ENCODE assay signal across 8 mouse cellular contexts in the genomic region with DNA sequence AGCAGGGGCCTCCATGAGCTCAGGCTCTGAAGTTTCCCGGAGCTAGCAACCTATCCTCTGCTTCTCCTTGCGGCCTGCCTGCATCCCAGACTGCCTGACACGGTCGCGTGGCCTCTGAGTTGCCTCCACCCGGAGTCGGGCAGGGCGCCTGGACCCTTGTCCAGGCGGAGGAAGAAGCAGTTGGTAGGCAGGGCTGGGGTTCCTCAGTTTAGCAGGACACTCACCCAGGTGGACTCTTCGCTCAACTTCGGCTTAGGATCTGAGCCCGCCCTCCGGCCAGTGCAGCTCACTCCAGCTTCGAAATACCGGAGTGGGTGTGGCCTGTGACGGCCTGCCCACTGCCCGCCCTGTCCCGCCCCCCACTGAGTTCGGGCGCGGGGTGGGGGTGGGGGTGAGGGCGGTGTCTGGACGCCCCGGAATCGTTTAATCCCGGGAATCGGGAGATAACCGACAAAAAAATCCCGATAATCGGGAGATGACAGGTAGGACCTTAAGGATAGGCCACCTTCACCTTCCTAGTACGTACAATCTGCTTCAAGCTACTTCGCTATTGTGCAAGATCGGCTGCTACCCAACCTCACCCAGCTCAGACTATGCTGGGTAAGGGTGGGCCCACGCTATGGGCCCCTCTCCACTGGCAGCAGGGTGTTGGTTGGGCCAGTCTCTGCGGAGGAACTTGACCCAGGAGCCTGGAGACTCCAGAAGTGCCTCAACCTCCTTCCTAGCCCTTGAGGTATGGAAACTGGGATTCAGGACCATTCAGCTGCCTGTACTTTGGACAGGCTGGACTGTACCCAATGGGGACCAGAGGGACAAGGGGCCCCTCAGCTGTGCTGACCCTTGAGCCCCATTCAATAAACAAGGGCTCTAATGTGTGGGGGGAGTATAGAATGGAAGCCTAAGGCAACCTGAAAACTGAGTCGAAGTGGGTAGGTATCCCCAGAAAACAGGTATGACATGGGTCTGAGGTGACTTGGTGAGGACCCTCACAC. TPM values are rescaled to one million over a fixed set of nuclear protein-coding genes. Genes with fewer than 3 reads are reported as not detected.
DNase-seq lines count a peak whose midpoint lies in the region; ATAC-seq and TF ChIP-seq lines count a peak whose summit lies in the region.

Gene Tcirg1, minus strand, starts transcription at position 339 of the 992 bp plus-strand sequence.

- 4% methylated on average over 36 of the region's 36 CpGs for WGBS in forebrain, embryonic 13.5 days
- 3% methylated on average over 36 of the region's 36 CpGs for WGBS in large intestine, adult 2 months
- WGBS in lung, embryonic 14.5 days, result 3% methylated on average over 36 of the region's 36 CpGs

- H3K9ac ChIP-seq in CH12.LX (ENCODE audit: insufficient read depth, low read depth), result peak within 1 kb of the TSS; percentile 71
- H3K9ac ChIP-seq in forebrain, embryonic 13.5 days, result peak within 1 kb of the TSS; percentile 63
- H3K9ac ChIP-seq in lung, embryonic 14.5 days, result peak within 1 kb of the TSS; percentile 72

- H3K27ac ChIP-seq in CH12.LX (ENCODE audit: insufficient read depth, low read depth), result peak within 1 kb of the TSS; percentile 13; the same call in 1 of the 2 replicates
- peak within 1 kb of the TSS; percentile 99 for H3K27ac ChIP-seq in bone marrow macrophage, adult 2 months (ENCODE audit: insufficient read depth, low read depth, low read length)
- H3K27ac ChIP-seq in forebrain, embryonic 13.5 days, result no peak within 1 kb of the TSS
- H3K27ac ChIP-seq in lung, embryonic 14.5 days (ENCODE audit: low read depth), result peak within 1 kb of the TSS; percentile 92; the same call in 1 of the 2 replicates

- H3K36me3 ChIP-seq in CH12.LX (replicated peaks in 1 of 2; ENCODE audit: control insufficient read depth in 1 of 2, insufficient read depth in 1 of 2, low read length in 1 of 2), result peaks cover 54 to 69% of the 10 kb centered on the region in 2 experiments
- H3K36me3 ChIP-seq in forebrain, embryonic 13.5 days (ENCODE audit: poor library complexity, severe bottlenecking), result peaks cover 40% of the 10 kb centered on the region
- H3K36me3 ChIP-seq in lung, embryonic 14.5 days (ENCODE audit: insufficient read depth), result peaks cover 61% of the 10 kb centered on the region

- no peak for TF ChIP-seq RAD21 in CH12.LX (IDR thresholded peaks at IDR 0.05; ENCODE audit: low read depth, low read length)

- H3K4me1 ChIP-seq in CH12.LX (ENCODE audit: control insufficient read depth in 1 of 2, insufficient read depth in 2 of 2), result peaks cover 10 to 53% of the 10 kb centered on the region in 2 experiments
- peaks cover 59% of the 10 kb centered on the region for H3K4me1 ChIP-seq in bone marrow macrophage, adult 2 months (ENCODE audit: control insufficient read depth, insufficient read depth, low read length)
- peaks cover 24% of the 10 kb centered on the region for H3K4me1 ChIP-seq in forebrain, embryonic 13.5 days
- H3K4me1 ChIP-seq in lung, embryonic 14.5 days (ENCODE audit: insufficient read depth), result peaks cover 25% of the 10 kb centered on the region

- no peaks in the 10 kb centered on the region for H3K27me3 ChIP-seq in CH12.LX (replicated peaks)
- no peaks in the 10 kb centered on the region for H3K27me3 ChIP-seq in forebrain, embryonic 13.5 days
- no peaks in the 10 kb centered on the region for H3K27me3 ChIP-seq in lung, embryonic 14.5 days (ENCODE audit: insufficient read depth, low read length)

- in situ Hi-C loops in CH12.LX (cut with MboI; ENCODE audit: low pct_ligation_motif_present, low pct_unique_long_range_greater_than_20kb, low sequenced_read_pairs), result loop anchor here (5.0 kb wide), 1 partner anchor 35 kb away; no protein-coding TSS in a partner anchor

- intact Hi-C loops in heart, postnatal 14 days (cut with DNase I), result no loop called here

- no peak for TF ChIP-seq EP300 in CH12.LX (IDR thresholded peaks at IDR 0.05; ENCODE audit: low read length)

- TF ChIP-seq CTCF in CH12.LX (conservative IDR thresholded peaks at IDR 0.05 in 1 of 2, IDR thresholded peaks at IDR 0.05 in 1 of 2; ENCODE audit: low read depth in 2 of 2, low read length in 2 of 2), result no peak
- TF ChIP-seq CTCF in bone marrow macrophage, adult 2 months (IDR thresholded peaks at IDR 0.05; ENCODE audit: low read depth, low read length), result no peak
- no peak for TF ChIP-seq CTCF in lung, embryonic 14.5 days (IDR thresholded peaks at IDR 0.05; ENCODE audit: low read depth)

- H3K4me3 ChIP-seq in CH12.LX (replicated peaks in 1 of 3; ENCODE audit: low read depth in 2 of 3, low read length in 2 of 3, poor library complexity in 1 of 3), result peak within 1 kb of the TSS; percentile 75 to 92 (median 90)
- peak within 1 kb of the TSS; percentile 94 for H3K4me3 ChIP-seq in bone marrow macrophage, adult 2 months (ENCODE audit: insufficient read depth, low read length)
- H3K4me3 ChIP-seq in forebrain, embryonic 13.5 days, result peak within 1 kb of the TSS; percentile 44
- H3K4me3 ChIP-seq in lung, embryonic 14.5 days (ENCODE audit: low read depth, low read length), result peak within 1 kb of the TSS; percentile 55

- TF ChIP-seq POLR2A in CH12.LX (IDR thresholded peaks at IDR 0.05; ENCODE audit: low read depth, low read length), result peak; percentile 74
- TF ChIP-seq POLR2A in bone marrow macrophage, adult 2 months (IDR thresholded peaks at IDR 0.05; ENCODE audit: borderline replicate concordance, low read depth, low read length), result no peak

- no peaks in the 10 kb centered on the region for H3K9me3 ChIP-seq in CH12.LX (replicated peaks; ENCODE audit: low read length)
- H3K9me3 ChIP-seq in forebrain, embryonic 13.5 days (replicated peaks), result no peaks in the 10 kb centered on the region
- H3K9me3 ChIP-seq in lung, embryonic 14.5 days (ENCODE audit: low read depth, low read length), result no peaks in the 10 kb centered on the region

- peak within 1 kb of the TSS; percentile 84 for H3K4me2 ChIP-seq in CH12.LX (ENCODE audit: insufficient read depth, low read depth, poor library complexity, severe bottlenecking)
- H3K4me2 ChIP-seq in forebrain, embryonic 13.5 days, result peak within 1 kb of the TSS; percentile 69
- peak within 1 kb of the TSS; percentile 92 for H3K4me2 ChIP-seq in lung, embryonic 14.5 days

- ATAC-seq in forebrain, embryonic 13.5 days, result peak; percentile 59; the same call in 1 of the 2 replicates
- ATAC-seq in lung, embryonic 14.5 days (ENCODE audit: insufficient read depth), result peak; percentile 88
- peak; percentile 57 for ATAC-seq in neutrophil, adult 5-6 weeks (ENCODE audit: extremely low read depth, insufficient number of reproducible peaks, low FRiP score, poor library complexity, severe bottlenecking)

- dilution Hi-C loops in CH12.LX (cut with MboI; ENCODE audit: extremely low pct_ligation_motif_present, extremely low pct_unique_long_range_greater_than_20kb, low sequenced_read_pairs), result no loop called here

- DNase-seq in CH12.LX (ENCODE audit: extremely low read depth), result peak; percentile 66
- DNase-seq in heart, postnatal 14 days, result peak; percentile 80 to 83
- peak; percentile 64 for DNase-seq in large intestine, adult 2 months (ENCODE audit: low read depth, low spot score)
- DNase-seq in lung, embryonic 14.5 days, result peak; percentile 90
- peak; percentile 64 for DNase-seq in thymus, postnatal 0 days (ENCODE audit: low spot score)

- peaks cover 7% of the 10 kb centered on the region for H3K79me2 ChIP-seq in CH12.LX (replicated peaks; ENCODE audit: control insufficient read depth, extremely low read depth, insufficient read depth, poor library complexity, severe bottlenecking)

TF ChIP-seq in CH12.LX, 34 proteins besides CTCF, POLR2A, EP300 and RAD21 (continues in another document):
- TF ChIP-seq CHD2 (IDR thresholded peaks at IDR 0.05; ENCODE audit: low read length) (peak; percentile 70), RCOR1 (conservative IDR thresholded peaks at IDR 0.05; ENCODE audit: low read depth, low read length) (no peak), ZMIZ1 (IDR thresholded peaks at IDR 0.05; ENCODE audit: low read depth, low read length) (peak; percentile 80), HCFC1 (IDR thresholded peaks at IDR 0.05; ENCODE audit: low read depth, low read length) (no peak), MXI1 (IDR thresholded peaks at IDR 0.05; ENCODE audit: low read depth, low read length) (peak; percentile 58), USF1 (IDR thresholded peaks at IDR 0.05; ENCODE audit: low read depth, low read length) (no peak), ZKSCAN1 (IDR thresholded peaks at IDR 0.05; ENCODE audit: borderline replicate concordance, low read depth, low read length) (no peak), USF2 (conservative IDR thresholded peaks at IDR 0.05; ENCODE audit: low read depth, low read length) (no peak), MAZ (IDR thresholded peaks at IDR 0.05; ENCODE audit: low read depth, low read length) (0 out of 2 replicates have a peak, but pooled peaks have one; percentile 48), E2F4 (IDR thresholded peaks at IDR 0.05; ENCODE audit: insufficient replicate concordance, low read depth, low read length) (no peak), BHLHE40 (IDR thresholded peaks at IDR 0.05; ENCODE audit: low read depth, low read length) (no peak), JUND (conservative IDR thresholded peaks at IDR 0.05; ENCODE audit: low read depth, low read length) (no peak), SIN3A (IDR thresholded peaks at IDR 0.05; ENCODE audit: low read length) (peak; percentile 85), TBP (conservative IDR thresholded peaks at IDR 0.05; ENCODE audit: low read depth, low read length) (0 out of 2 replicates have a peak, but pooled peaks have one; percentile 6), MAFK (IDR thresholded peaks at IDR 0.05; ENCODE audit: insufficient replicate concordance, low read length) (no peak), KAT2A (IDR thresholded peaks at IDR 0.05; ENCODE audit: insufficient replicate concordance, low read length) (no peak), IRF4 (IDR thresholded peaks at IDR 0.05; ENCODE audit: low read depth, low read length) (no peak), MYC (IDR thresholded peaks at IDR 0.05; ENCODE audit: low read depth, low read length) (0 out of 2 replicates have a peak, but pooled peaks have one; percentile 16), NRF1 (IDR thresholded peaks at IDR 0.05; ENCODE audit: low read depth, low read length) (no peak)

RNA-seq across cellular contexts. Expression of gene Tcirg1, which starts in this region (rescaled TPM):
- total RNA-seq in CH12.LX (2012; rRNA removed), result 46.6 and 53.2 TPM in 2 replicates
- total RNA-seq in CH12.LX (2014; rRNA removed), result 48.5 and 51.6 TPM in 2 replicates
- 62.8 and 67.2 TPM in 2 replicates for polyA plus RNA-seq in CH12.LX (2012; ENCODE audit: insufficient read length, low read depth)
- polyA plus RNA-seq in bone marrow macrophage, adult 2 months (2012; ENCODE audit: insufficient read depth, insufficient read length, missing spikeins), result 488 and 518 TPM in 2 replicates
- polyA plus RNA-seq in forebrain, embryonic 13.5 days (2015; fragmentation: Nextera tagmentation; extraction: Ambion mirVana), result 10.4 and 11.3 TPM in 2 replicates
- 10 to 100 TPM; 16.0 to 20.4 TPM for total RNA-seq in heart, postnatal 14 days (2021)
- 164 and 198 TPM in 2 replicates for polyA plus RNA-seq in large intestine, adult 2 months (2012; rRNA removed)
- polyA plus RNA-seq in lung, embryonic 14.5 days (2014; fragmentation: Nextera tagmentation; extraction: Ambion mirVana), result 31.7 and 36.0 TPM in 2 replicates
- 158 and 167 TPM in 2 replicates for total RNA-seq in neutrophil, adult 5-6 weeks (2017)
- 48.7 and 50.1 TPM in 2 replicates for polyA plus RNA-seq in thymus, postnatal 0 days (2015; fragmentation: Nextera tagmentation; extraction: Ambion mirVana)

Comparison
In these comparisons a context has a peak if more than half of its experiments do, and no peak if none do; other contexts are left out.
1. H3K4me3 ChIP-seq: peak in every context shown above with its lines; median percentile 94 in bone marrow macrophage, adult 2 months; 90 in CH12.LX; 55 in lung, embryonic 14.5 days; 44 in forebrain, embryonic 13.5 days.